Mouse (Mus musculus): ENCODE results near the gene Dtd2.

DNA sequence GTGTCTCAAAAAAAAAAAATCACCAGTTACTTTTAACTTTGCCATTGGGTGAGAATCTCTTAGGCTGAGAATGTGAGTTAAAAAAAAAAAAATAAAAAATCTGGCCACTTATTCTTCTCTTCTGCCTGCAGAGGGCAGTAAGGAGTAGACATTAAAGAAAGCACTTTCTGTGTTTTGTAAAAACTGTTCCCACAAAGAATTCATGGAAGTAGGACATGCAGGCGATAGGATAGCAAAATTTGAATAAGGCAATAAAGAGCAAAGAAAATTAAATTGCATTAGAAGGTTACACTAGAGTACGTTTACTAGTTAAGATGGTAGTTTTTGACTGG is 4.3 kb upstream of the Dtd2 start:
- TF ChIP-seq CTCF (IDR thresholded peaks at IDR 0.05; ENCODE audit: low read depth, low read length): no peak
- TF ChIP-seq POLR2AphosphoS5 (IDR thresholded peaks at IDR 0.05; ENCODE audit: insufficient replicate concordance, low read depth, low read length): no peak
- TF ChIP-seq GATA1 (IDR thresholded peaks at IDR 0.05; ENCODE audit: borderline replicate concordance, low read length): no peak
- TF ChIP-seq TAL1 (conservative IDR thresholded peaks at IDR 0.05; ENCODE audit: low read depth, low read length): no peak
